Mouse (Mus musculus) MEL (cell line): ENCODE results near the gene Trim67. TPM values are rescaled to one million over a fixed set of nuclear protein-coding genes. Genes with fewer than 3 reads are reported as not detected.

ENCODE experiments used
- DNase-seq: peaks from one replicate; pipeline ENCODE4 v3.0.0; 2011; ENCODE audit warnings: low read depth, low spot score
- H3K27ac ChIP-seq: 2 replicates; pipeline ENCODE4 v1.5.1; 2012; ENCODE audit warnings: low read depth, mild to moderate bottlenecking, control low read depth, low read length, moderate library complexity; ENCODE audit not compliant: control insufficient read depth
- H3K27me3 ChIP-seq, 2 experiments: fragments of 150-350 bp in 1 of 2; sonication (generic) in 1 of 2; 2 replicates each; pipeline ENCODE4 v1.6.1; 2012; ENCODE audit warnings: low read length in 2 of 2, mild to moderate bottlenecking in 2 of 2, improper control_type of control experiment in 1 of 2, moderate library complexity in 1 of 2; ENCODE audit not compliant: insufficient read depth in 2 of 2, control insufficient read depth in 1 of 2
- H3K36me3 ChIP-seq, 2 experiments: 2 replicates each; pipeline ENCODE4 v1.6.1; 2012 to 2014; ENCODE audit warnings: low read length in 2 of 2, improper control_type of control experiment in 1 of 2, inconsistent platforms in 1 of 2, mild to moderate bottlenecking in 1 of 2; ENCODE audit not compliant: insufficient read depth in 2 of 2, control insufficient read depth in 1 of 2
- H3K4me1 ChIP-seq, 2 experiments: fragments of 150-350 bp in 1 of 2; sonication (generic) in 1 of 2; 2 replicates each; pipeline ENCODE4 v1.6.1; 2012; ENCODE audit warnings: low read length in 2 of 2, improper control_type of control experiment in 1 of 2, mild to moderate bottlenecking in 1 of 2; ENCODE audit not compliant: insufficient read depth in 2 of 2, control insufficient read depth in 1 of 2
- H3K4me3 ChIP-seq, 2 experiments: fragments of 150-350 bp in 1 of 2; sonication (generic) in 1 of 2; 2 replicates each; pipeline ENCODE4 v1.5.1; 2012; ENCODE audit warnings: low read depth in 2 of 2, low read length in 2 of 2, mild to moderate bottlenecking in 2 of 2, moderate library complexity in 2 of 2, control low read depth in 1 of 2, improper control_type of control experiment in 1 of 2; ENCODE audit not compliant: control insufficient read depth in 1 of 2, insufficient read depth in 1 of 2
- H3K79me2 ChIP-seq: 2 replicates; pipeline ENCODE4 v1.6.1; 2012; ENCODE audit warnings: mild to moderate bottlenecking, low read length, moderate library complexity; ENCODE audit not compliant: control insufficient read depth, poor library complexity, insufficient read depth
- H3K9ac ChIP-seq: 2 replicates; pipeline ENCODE4 v1.6.1; 2012; ENCODE audit warnings: low read depth, mild to moderate bottlenecking, control low read depth, low read length, moderate library complexity; ENCODE audit not compliant: control insufficient read depth, poor library complexity, severe bottlenecking
- H3K9me3 ChIP-seq: fragments of 150-350 bp; sonication (generic); replicated peaks from 2 replicates; pipeline ENCODE4 v1.6.1; 2012; ENCODE audit warnings: mild to moderate bottlenecking, low read length, improper control_type of control experiment, moderate library complexity; ENCODE audit not compliant: insufficient read depth
- CTCF ChIP-seq, 3 experiments: IDR thresholded peaks in 2 of 3; conservative IDR thresholded peaks in 1 of 3; 2 replicates each; pipeline ENCODE4 v1.5.1; 2011 to 2012; ENCODE audit warnings: low read length in 3 of 3, low read depth in 2 of 3, mild to moderate bottlenecking in 2 of 3, improper control_type of control experiment in 1 of 3, inconsistent platforms in 1 of 3, mixed read lengths in 1 of 3, moderate library complexity in 1 of 3; ENCODE audit not compliant: control insufficient read depth in 1 of 3, insufficient read depth in 1 of 3, poor library complexity in 1 of 3, severe bottlenecking in 1 of 3
- GABPA ChIP-seq: IDR thresholded peaks from 2 replicates; pipeline ENCODE4 v1.6.1; 2012; ENCODE audit warnings: low read depth, mild to moderate bottlenecking, inconsistent platforms, low read length, improper control_type of control experiment, moderate library complexity
- HCFC1 ChIP-seq: IDR thresholded peaks from 2 replicates; pipeline ENCODE4 v1.6.1; 2012; ENCODE audit warnings: low read depth, mild to moderate bottlenecking, inconsistent platforms, low read length, improper control_type of control experiment, moderate library complexity
- KAT2A ChIP-seq: conservative IDR thresholded peaks from 2 replicates; pipeline ENCODE4 v1.6.1; 2012; ENCODE audit warnings: low read depth, low read length, improper control_type of control experiment, inconsistent platforms
- MAZ ChIP-seq: IDR thresholded peaks from 2 replicates; pipeline ENCODE4 v1.6.1; 2012; ENCODE audit warnings: low read depth, mild to moderate bottlenecking, inconsistent platforms, low read length, improper control_type of control experiment
- MXI1 ChIP-seq: IDR thresholded peaks from 2 replicates; pipeline ENCODE4 v1.6.1; 2011; ENCODE audit warnings: mild to moderate bottlenecking, low read depth, low read length, improper control_type of control experiment
- MYC ChIP-seq: IDR thresholded peaks from 2 replicates; pipeline ENCODE4 v1.6.1; 2011; ENCODE audit warnings: low read depth, mild to moderate bottlenecking, low read length, improper control_type of control experiment, moderate library complexity
- NELFE ChIP-seq: IDR thresholded peaks from 2 replicates; pipeline ENCODE4 v1.6.1; 2011; ENCODE audit warnings: low read depth, low read length, improper control_type of control experiment
- NRF1 ChIP-seq: IDR thresholded peaks from 2 replicates; pipeline ENCODE4 v1.6.1; 2014; ENCODE audit warnings: low read depth, mild to moderate bottlenecking, inconsistent platforms, low read length, improper control_type of control experiment, moderate library complexity; ENCODE audit not compliant: poor library complexity, insufficient read depth, severe bottlenecking
- POLR2AphosphoS2 ChIP-seq: IDR thresholded peaks from 2 replicates; pipeline ENCODE4 v1.6.1; 2011; ENCODE audit warnings: low read length, improper control_type of control experiment
- RCOR1 ChIP-seq: IDR thresholded peaks from 2 replicates; pipeline ENCODE4 v1.6.1; 2012; ENCODE audit warnings: low read depth, mild to moderate bottlenecking, inconsistent platforms, low read length, improper control_type of control experiment
- SIN3A ChIP-seq: IDR thresholded peaks from 2 replicates; pipeline ENCODE4 v1.6.1; 2012; ENCODE audit warnings: low read length, improper control_type of control experiment, inconsistent platforms
- SMC3 ChIP-seq: IDR thresholded peaks from 2 replicates; pipeline ENCODE4 v1.6.1; 2011; ENCODE audit warnings: low read depth, low read length, improper control_type of control experiment
- TBP ChIP-seq: IDR thresholded peaks from 2 replicates; pipeline ENCODE4 v1.8.0; 2011; ENCODE audit warnings: low read depth, low read length, improper control_type of control experiment
- TCF12 ChIP-seq: IDR thresholded peaks from 2 replicates; pipeline ENCODE4 v1.6.1; 2014; ENCODE audit warnings: low read depth, mild to moderate bottlenecking, inconsistent platforms, low read length, improper control_type of control experiment, moderate library complexity
- USF2 ChIP-seq, 2 experiments: IDR thresholded peaks; 2 replicates each; pipeline ENCODE4 v1.6.1; 2011 to 2012; ENCODE audit warnings: improper control_type of control experiment in 2 of 2, low read length in 2 of 2, borderline replicate concordance in 1 of 2, inconsistent platforms in 1 of 2, low read depth in 1 of 2, mild to moderate bottlenecking in 1 of 2; ENCODE audit not compliant: insufficient read depth in 1 of 2
- ZKSCAN1 ChIP-seq: IDR thresholded peaks from 2 replicates; pipeline ENCODE4 v1.6.1; 2012; ENCODE audit warnings: low read depth, mild to moderate bottlenecking, inconsistent platforms, low read length, improper control_type of control experiment, moderate library complexity
- ZNF384 ChIP-seq: IDR thresholded peaks from 2 replicates; pipeline ENCODE4 v1.6.1; 2012; ENCODE audit warnings: low read depth, mild to moderate bottlenecking, inconsistent platforms, low read length, improper control_type of control experiment
- polyA plus RNA-seq, 2 experiments: library from polyadenylated mRNA; stranded (reverse) in 1 of 2; unstranded in 1 of 2; fragments of >175 nt in 1 of 2; fragments of >200 nt in 1 of 2; gene quantifications; 2 replicates each; pipeline versions ENCODE4 v1.2.1 to v1.2.4; 2012; ENCODE audit warnings: low replicate concordance in 2 of 2, low read depth in 1 of 2; ENCODE audit not compliant: insufficient read length in 2 of 2, insufficient read depth in 1 of 2, missing spikeins in 1 of 2
- total RNA-seq: library from RNA; depleted of rRNA; stranded (reverse); fragments of 300-350 nt; gene quantifications from 2 replicates; pipeline ENCODE4 v1.2.3, GENCODE M21; 2012; rRNA removed

Trim67 gene
- total RNA-seq (not detected in 2 replicates), polyA plus RNA-seq (under 1 TPM in 1 of 2 experiments, not detected in 1; 0.06 TPM)

DNA sequence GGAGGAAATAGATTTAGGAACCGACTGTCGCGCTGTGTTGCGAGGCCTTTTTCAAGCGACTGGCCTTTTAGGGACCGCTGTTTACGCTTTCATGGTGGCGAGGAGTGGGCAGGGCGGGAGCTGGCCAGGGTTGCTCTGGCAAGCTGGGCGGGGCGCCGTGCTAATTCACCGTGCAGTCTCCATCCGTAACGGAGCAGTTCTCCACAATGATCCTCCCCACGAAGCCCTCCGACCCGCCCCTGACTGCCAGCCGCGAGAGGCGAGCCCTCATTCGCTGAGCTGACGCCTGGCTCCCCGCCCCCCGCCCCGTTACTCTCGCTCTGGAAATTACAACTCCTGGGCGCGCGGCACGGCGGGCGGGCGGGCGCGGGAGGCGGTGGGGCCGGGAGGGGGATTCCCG, at the start of gene Trim67:
TSS of gene Trim67 (plus strand) at position 385 of the 400 bp plus-strand sequence.
- no peak within 1 kb of the TSS for H3K27ac ChIP-seq
- H3K79me2 ChIP-seq: no peaks in the 10 kb centered on the region
- TF ChIP-seq CTCF (IDR thresholded peaks at IDR 0.05 in 2 of 3, conservative IDR thresholded peaks at IDR 0.05 in 1 of 3; ENCODE audit: control insufficient read depth in 1 of 3, insufficient read depth in 1 of 3, low read depth in 2 of 3, low read length in 3 of 3, poor library complexity in 1 of 3, severe bottlenecking in 1 of 3) (no peak), SMC3 (no peak), KAT2A (no peak), TBP (no peak), USF2 (IDR thresholded peaks at IDR 0.05; ENCODE audit: borderline replicate concordance in 1 of 2, insufficient read depth in 1 of 2, low read depth in 1 of 2, low read length in 2 of 2) (no peak), GABPA (no peak), TCF12 (no peak), RCOR1 (no peak)
- TF ChIP-seq, all 39 proteins: peak for 0
- H3K9ac ChIP-seq: no peak within 1 kb of the TSS
- peaks cover 0 to 4% of the 10 kb centered on the region in 2 experiments; a peak in 2 of 4 replicates for H3K36me3 ChIP-seq
- H3K27me3 ChIP-seq: no peaks in the 10 kb centered on the region
- H3K9me3 ChIP-seq: no peaks in the 10 kb centered on the region
- H3K4me3 ChIP-seq: no peak within 1 kb of the TSS
- no peak for DNase-seq
- H3K4me1 ChIP-seq: peaks cover 0 to 16% of the 10 kb centered on the region in 2 experiments; a peak in 2 of 4 replicates

- H3K4me1 ChIP-seq: 0 out of 4 replicates have a peak, but pooled peaks cover 0 to 7% of the 10 kb centered on the region in 2 experiments
- DNase-seq: no peak
- TF ChIP-seq POLR2AphosphoS2: no peak
- TF ChIP-seq GABPA: no peak
- no peak for TF ChIP-seq ZKSCAN1
- no peak for TF ChIP-seq MXI1
- no peak for TF ChIP-seq NELFE
- TF ChIP-seq ZNF384: no peak
- TF ChIP-seq MYC: no peak
- TF ChIP-seq USF2 (IDR thresholded peaks at IDR 0.05; ENCODE audit: borderline replicate concordance in 1 of 2, insufficient read depth in 1 of 2, low read depth in 1 of 2, low read length in 2 of 2): no peak
- no peak for TF ChIP-seq TCF12
- no peak for TF ChIP-seq NRF1
- TF ChIP-seq MAZ: no peak
- TF ChIP-seq HCFC1: no peak
- no peak for TF ChIP-seq CTCF (IDR thresholded peaks at IDR 0.05 in 2 of 3, conservative IDR thresholded peaks at IDR 0.05 in 1 of 3; ENCODE audit: control insufficient read depth in 1 of 3, insufficient read depth in 1 of 3, low read depth in 2 of 3, low read length in 3 of 3, poor library complexity in 1 of 3, severe bottlenecking in 1 of 3)
- no peak for TF ChIP-seq SMC3
- TF ChIP-seq SIN3A: no peak
- TF ChIP-seq, all 39 proteins: peak for 0
- H3K9ac ChIP-seq: no peak overlapping the region
- peaks cover 2% of the 10 kb centered on the region; the same call in 1 of the 2 replicates for H3K79me2 ChIP-seq
- H3K27me3 ChIP-seq: no peaks in the 10 kb centered on the region
- no peak overlapping the region for H3K27ac ChIP-seq
- H3K36me3 ChIP-seq: no peaks in the 10 kb centered on the region; a peak in 1 of 4 replicates
- H3K9me3 ChIP-seq: no peaks in the 10 kb centered on the region
- H3K4me3 ChIP-seq: no peak overlapping the region
Observed at GRCm38 (mm10) chr8:124746661-124747060, 46.2 kb upstream of the Trim67 start.
